Mouse (Mus musculus): ENCODE data around the gene C1qtnf2. TPM values are rescaled to one million over a fixed set of nuclear protein-coding genes. Genes with fewer than 3 reads are reported as not detected.

The C1qtnf2 gene
- polyA plus RNA-seq, 1 experiment: not detected

GRCm38 (mm10) chr11:43449916-43450315 lies 24.2 kb upstream of the C1qtnf2 start:
- TF ChIP-seq FLI1 (IDR thresholded peaks at IDR 0.05; ENCODE audit: low read length): no peak
- Histone ChIP-seq H3K36me3 (replicated peaks; ENCODE audit: low read length) (peaks cover 34% of the 10 kb centered on the region), H3K4me1 (peaks cover 39% of the 10 kb centered on the region), H3K9me3 (no peaks in the 10 kb centered on the region), H3K4me3 (replicated peaks) (no peak overlapping the region), H3K27me3 (replicated peaks) (no peaks in the 10 kb centered on the region)

- H3K36me3 ChIP-seq (replicated peaks; ENCODE audit: low read length): peaks cover 19% of the 10 kb centered on the region
- H3K4me1 ChIP-seq: peaks cover 35% of the 10 kb centered on the region
- TF ChIP-seq FLI1 (IDR thresholded peaks at IDR 0.05; ENCODE audit: low read length) (no peak), GATA1 (IDR thresholded peaks at IDR 0.05; ENCODE audit: borderline replicate concordance, low read length) (no peak)
- no peaks in the 10 kb centered on the region for H3K27me3 ChIP-seq (replicated peaks)
- H3K4me3 ChIP-seq (replicated peaks): no peak overlapping the region
- H3K9me3 ChIP-seq: no peaks in the 10 kb centered on the region
Observed at GRCm38 (mm10) chr11:43451322-43451721, 22.8 kb upstream of the C1qtnf2 start.

DNA sequence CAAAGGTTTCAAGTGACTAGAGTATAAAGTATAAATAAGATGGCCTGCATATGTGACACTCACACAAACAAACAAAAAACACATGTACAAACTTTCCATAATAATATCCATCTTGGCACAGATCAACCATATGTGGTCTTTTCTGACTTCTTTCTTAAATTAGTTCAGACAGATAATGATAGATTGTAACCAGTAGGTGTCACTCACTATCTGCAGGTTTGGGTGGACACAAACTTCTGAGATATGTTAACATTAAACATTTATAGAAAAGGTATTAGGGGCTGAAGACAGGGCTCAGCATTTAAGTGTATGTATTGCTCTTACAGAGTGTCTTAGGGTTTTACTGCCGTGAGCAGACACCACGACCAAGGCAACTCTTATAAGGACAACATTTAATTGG lies 21.8 kb upstream of the C1qtnf2 start:
- Histone ChIP-seq H3K9me3 (no peaks in the 10 kb centered on the region), H3K36me3 (replicated peaks; ENCODE audit: low read length) (peaks cover 10% of the 10 kb centered on the region), H3K4me3 (replicated peaks) (no peak overlapping the region), H3K4me1 (peaks cover 32% of the 10 kb centered on the region), H3K27me3 (replicated peaks) (no peaks in the 10 kb centered on the region)
- no peak for TF ChIP-seq FLI1 (IDR thresholded peaks at IDR 0.05; ENCODE audit: low read length)
- TF ChIP-seq GATA1 (IDR thresholded peaks at IDR 0.05; ENCODE audit: borderline replicate concordance, low read length): no peak

DNA sequence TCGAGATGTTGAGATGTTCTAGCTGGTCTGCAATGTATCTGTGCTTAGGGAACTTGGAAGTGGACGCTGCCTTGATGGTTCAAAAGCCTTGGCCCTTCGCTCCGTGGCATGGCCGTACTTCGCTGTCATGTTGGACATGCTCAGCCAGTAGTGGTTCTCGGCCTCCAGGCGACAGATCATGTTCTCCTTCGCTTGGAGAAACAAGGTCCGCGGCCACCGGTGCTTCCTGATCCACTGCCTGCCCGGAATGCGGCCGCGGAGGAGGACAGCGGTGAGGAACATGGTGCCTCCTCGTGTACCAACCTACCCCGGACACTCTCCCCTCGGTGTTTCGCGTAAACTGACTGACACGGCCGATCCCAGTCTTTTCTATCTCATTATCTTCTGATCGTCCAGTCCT lies 10.9 kb upstream of the C1qtnf2 start:
- no peaks in the 10 kb centered on the region for H3K36me3 ChIP-seq (replicated peaks; ENCODE audit: low read length)
- TF ChIP-seq FLI1 (IDR thresholded peaks at IDR 0.05; ENCODE audit: low read length) (no peak), GATA1 (IDR thresholded peaks at IDR 0.05; ENCODE audit: borderline replicate concordance, low read length) (no peak)

DNA sequence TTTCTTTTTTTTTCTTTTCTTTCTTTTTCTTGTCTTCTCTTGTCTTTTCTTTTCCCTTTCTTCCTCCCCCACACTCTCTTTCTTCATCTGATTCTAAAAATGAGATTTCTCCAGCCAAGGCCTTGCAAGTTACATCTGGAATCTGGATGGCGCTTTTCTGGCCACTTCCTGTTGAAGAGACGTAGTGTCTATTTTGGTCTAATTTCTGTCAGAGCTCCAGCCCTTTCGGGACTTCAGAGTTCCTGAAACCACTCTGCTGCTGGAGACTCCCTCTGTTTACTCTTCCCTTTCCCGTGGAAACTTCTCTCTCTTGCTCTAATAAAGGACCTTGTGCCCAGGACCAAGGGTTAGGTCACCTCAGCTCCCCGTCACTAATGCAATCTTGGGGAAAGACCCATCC lies 4.0 kb upstream of the C1qtnf2 start:
- TF ChIP-seq GATA1 (IDR thresholded peaks at IDR 0.05; ENCODE audit: borderline replicate concordance, low read length) (no peak), FLI1 (IDR thresholded peaks at IDR 0.05; ENCODE audit: low read length) (no peak)
- Histone ChIP-seq H3K4me3 (replicated peaks) (peak overlapping the region; percentile 62), H3K9me3 (no peaks in the 10 kb centered on the region), H3K4me1 (peaks cover 29% of the 10 kb centered on the region), H3K27me3 (replicated peaks) (peaks cover 16% of the 10 kb centered on the region), H3K36me3 (replicated peaks; ENCODE audit: low read length) (no peaks in the 10 kb centered on the region)

More for the DNA sequence above, 10.9 kb upstream of the C1qtnf2 start:
- no peaks in the 10 kb centered on the region for H3K4me1 ChIP-seq
- no peak overlapping the region for H3K4me3 ChIP-seq (replicated peaks)
- H3K27me3 ChIP-seq (replicated peaks): peaks cover 3% of the 10 kb centered on the region
- peaks cover 11% of the 10 kb centered on the region for H3K9me3 ChIP-seq

GRCm38 (mm10) chr11:43470881-43471820 lies 2.9 kb upstream of the C1qtnf2 start:
- Histone ChIP-seq H3K27me3 (replicated peaks) (peaks cover 20% of the 10 kb centered on the region), H3K9me3 (no peaks in the 10 kb centered on the region), H3K4me1 (peaks cover 31% of the 10 kb centered on the region), H3K36me3 (replicated peaks; ENCODE audit: low read length) (no peaks in the 10 kb centered on the region), H3K4me3 (replicated peaks) (no peak overlapping the region)
- TF ChIP-seq GATA1 (IDR thresholded peaks at IDR 0.05; ENCODE audit: borderline replicate concordance, low read length) (no peak), FLI1 (IDR thresholded peaks at IDR 0.05; ENCODE audit: low read length) (no peak)

DNA sequence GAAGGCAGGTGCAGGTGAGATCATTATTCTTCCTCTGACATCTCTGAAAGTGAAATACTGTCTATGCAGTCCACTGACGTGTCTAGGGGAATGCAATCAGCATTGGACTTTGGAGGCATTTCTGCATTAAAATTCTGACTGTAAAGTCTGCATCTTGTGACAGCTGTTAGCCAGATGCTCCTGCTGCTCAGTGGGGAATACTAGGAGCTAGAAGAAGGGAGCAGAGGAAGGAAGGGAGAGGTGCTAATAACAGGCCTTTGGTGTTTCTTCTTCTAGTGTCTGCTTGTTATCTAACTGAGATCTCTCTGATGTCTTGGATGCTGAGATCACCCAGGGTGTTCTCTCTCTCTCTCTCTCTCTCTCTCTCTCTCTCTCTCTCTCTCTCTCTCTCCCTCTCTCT lies 961 bp upstream of the C1qtnf2 start:
- no peaks in the 10 kb centered on the region for H3K9me3 ChIP-seq
- H3K4me3 ChIP-seq (replicated peaks): no peak overlapping the region
- no peak for TF ChIP-seq FLI1 (IDR thresholded peaks at IDR 0.05; ENCODE audit: low read length)
- TF ChIP-seq GATA1 (IDR thresholded peaks at IDR 0.05; ENCODE audit: borderline replicate concordance, low read length): no peak
- H3K4me1 ChIP-seq: peaks cover 31% of the 10 kb centered on the region
- peaks cover 20% of the 10 kb centered on the region for H3K27me3 ChIP-seq (replicated peaks)
- no peaks in the 10 kb centered on the region for H3K36me3 ChIP-seq (replicated peaks; ENCODE audit: low read length)

DNA sequence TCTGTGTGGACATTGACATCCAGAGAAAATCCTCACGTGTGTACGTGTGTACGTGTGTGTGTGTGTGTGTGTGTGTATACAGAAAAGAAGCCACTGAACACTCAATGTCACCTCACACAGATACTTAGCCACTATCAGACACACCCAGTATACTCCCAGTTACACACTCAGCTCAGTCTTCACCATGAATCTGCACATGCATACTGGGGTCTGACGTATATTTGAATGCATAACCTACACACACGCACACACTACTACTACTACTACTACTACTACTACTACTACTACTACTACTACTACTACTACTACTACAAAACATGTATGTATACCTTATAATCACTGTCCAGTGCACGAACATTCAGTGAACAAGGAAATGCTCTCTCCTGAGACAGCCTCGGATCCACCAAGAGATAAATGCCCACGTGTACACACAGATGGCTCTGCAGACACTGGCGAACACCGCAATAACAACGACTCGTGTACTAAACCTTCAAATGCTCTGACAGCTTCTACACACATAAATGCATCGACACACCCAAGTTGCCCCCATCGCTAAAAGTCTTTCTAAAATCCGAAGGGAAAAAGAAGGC lies 346 bp upstream of the C1qtnf2 start:
- H3K4me1 ChIP-seq: peaks cover 31% of the 10 kb centered on the region
- H3K27me3 ChIP-seq (replicated peaks): peaks cover 19% of the 10 kb centered on the region
- TF ChIP-seq FLI1 (IDR thresholded peaks at IDR 0.05; ENCODE audit: low read length) (no peak), GATA1 (IDR thresholded peaks at IDR 0.05; ENCODE audit: borderline replicate concordance, low read length) (no peak)
- peak overlapping the region; percentile 86 for H3K4me3 ChIP-seq (replicated peaks)
- no peaks in the 10 kb centered on the region for H3K36me3 ChIP-seq (replicated peaks; ENCODE audit: low read length)
- H3K9me3 ChIP-seq: no peaks in the 10 kb centered on the region

DNA sequence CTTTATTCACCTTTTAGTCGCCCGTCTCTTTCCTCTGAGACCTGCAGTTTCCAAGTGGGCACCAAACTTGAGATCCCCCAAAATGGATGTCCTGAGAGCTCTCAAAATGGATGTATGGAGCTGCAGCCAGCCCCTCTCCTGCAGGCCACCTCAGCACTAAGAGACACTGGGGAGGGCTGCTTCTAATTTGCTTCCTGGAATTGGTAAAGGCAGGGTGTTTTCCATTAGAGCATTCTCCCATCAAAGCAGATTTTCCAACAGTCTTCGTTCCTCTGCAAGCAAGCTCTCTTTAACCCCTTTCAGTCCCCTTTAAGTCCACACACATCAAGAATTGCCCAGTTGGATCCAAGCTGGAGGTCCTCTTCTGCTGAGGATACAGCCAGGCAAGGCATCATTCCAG lies 5.3 kb downstream of the C1qtnf2 start:
- Histone ChIP-seq H3K4me1 (peaks cover 49% of the 10 kb centered on the region), H3K9me3 (no peaks in the 10 kb centered on the region), H3K27me3 (replicated peaks) (peaks cover 24% of the 10 kb centered on the region), H3K36me3 (replicated peaks; ENCODE audit: low read length) (no peaks in the 10 kb centered on the region), H3K4me3 (replicated peaks) (no peak overlapping the region)
- TF ChIP-seq GATA1 (IDR thresholded peaks at IDR 0.05; ENCODE audit: borderline replicate concordance, low read length) (no peak), FLI1 (IDR thresholded peaks at IDR 0.05; ENCODE audit: low read length) (no peak)

GRCm38 (mm10) chr11:43480561-43480960 lies 6.5 kb downstream of the C1qtnf2 start:
- no peaks in the 10 kb centered on the region for H3K36me3 ChIP-seq (replicated peaks; ENCODE audit: low read length)
- H3K27me3 ChIP-seq (replicated peaks): peaks cover 21% of the 10 kb centered on the region
- TF ChIP-seq FLI1 (IDR thresholded peaks at IDR 0.05; ENCODE audit: low read length) (no peak), GATA1 (IDR thresholded peaks at IDR 0.05; ENCODE audit: borderline replicate concordance, low read length) (no peak)
- peaks cover 52% of the 10 kb centered on the region for H3K4me1 ChIP-seq
- no peaks in the 10 kb centered on the region for H3K9me3 ChIP-seq
- H3K4me3 ChIP-seq (replicated peaks): no peak overlapping the region
